Mouse (Mus musculus) intestine, postnatal 0 days (tissue): ENCODE results near the gene Rap1gap. TPM values are rescaled to one million over a fixed set of nuclear protein-coding genes. Genes with fewer than 3 reads are reported as not detected.
A peak's percentile ranks its signal among the peaks of the same experiment; 100 is the strongest.

Experiments used
- ATAC-seq: fragments of 200-750 bp; cut with Nextera tagmentation; 2 replicates; pipeline ENCODE4 v1.8.0; 2017; ENCODE audit warnings: mild to moderate bottlenecking, moderate TSS enrichment, moderate library complexity
- H3K27ac ChIP-seq: fragments of 300-500 bp; sonication (generic); 2 replicates; pipeline ENCODE4 v1.5.1; 2014; ENCODE audit warnings: mild to moderate bottlenecking, low read depth, low read length, moderate library complexity
- H3K27me3 ChIP-seq: fragments of 300-500 bp; sonication (generic); replicated peaks from 2 replicates; pipeline ENCODE4 v1.6.1; 2014; ENCODE audit warnings: low read length, mixed read lengths; ENCODE audit not compliant: control insufficient read depth, insufficient read depth
- H3K36me3 ChIP-seq: fragments of 300-500 bp; sonication (generic); 2 replicates; pipeline ENCODE4 v1.6.1; 2014; ENCODE audit warnings: mild to moderate bottlenecking, moderate library complexity; ENCODE audit not compliant: control insufficient read depth, insufficient read depth
- H3K4me1 ChIP-seq: fragments of 300-500 bp; sonication (generic); replicated peaks from 2 replicates; pipeline ENCODE4 v1.6.1; 2014; ENCODE audit warnings: antibody characterized with exemption, low read length, mixed read lengths; ENCODE audit not compliant: control insufficient read depth, insufficient read depth
- H3K4me2 ChIP-seq: fragments of 300-500 bp; sonication (generic); replicated peaks from 2 replicates; pipeline ENCODE4 v1.6.1; 2014; ENCODE audit warnings: low read depth, mild to moderate bottlenecking, moderate library complexity
- H3K4me3 ChIP-seq: fragments of 300-500 bp; sonication (generic); 2 replicates; pipeline ENCODE4 v1.5.1; 2014; ENCODE audit warnings: low read depth, low read length
- H3K9ac ChIP-seq: fragments of 300-500 bp; sonication (generic); 2 replicates; pipeline ENCODE4 v1.6.1; 2014; ENCODE audit warnings: mild to moderate bottlenecking, low read depth, low read length
- H3K9me3 ChIP-seq: fragments of 300-500 bp; sonication (generic); 2 replicates; pipeline ENCODE4 v1.6.1; 2016; ENCODE audit warnings: mixed run types; ENCODE audit not compliant: control insufficient read depth
- CTCF ChIP-seq: sonication (generic); IDR thresholded peaks from 2 replicates; pipeline ENCODE4 v1.5.1; 2016; ENCODE audit warnings: low read depth, mild to moderate bottlenecking, control low read depth, antibody characterized with exemption, moderate library complexity
- WGBS: fragments of 180-500 bp; shearing (Covaris S2); extraction: QIAGEN DNeasy Blood & Tissue Kit; methylation state at CpG from one replicate; pipeline ENCODE4 v1.1.7; 2014; 5-methylcytosine and 5-hydroxymethylcytosine counted together
- polyA plus RNA-seq: library from polyadenylated mRNA; unstranded; fragments of >200 nt; fragmentation: Nextera tagmentation; extraction: Ambion mirVana; gene quantifications from 2 replicates; pipeline ENCODE4 v1.2.1, GENCODE M21; 2015

Gene Rap1gap
- polyA plus RNA-seq, 1 experiment from 2014 or later, result 9.1 TPM

DNA sequence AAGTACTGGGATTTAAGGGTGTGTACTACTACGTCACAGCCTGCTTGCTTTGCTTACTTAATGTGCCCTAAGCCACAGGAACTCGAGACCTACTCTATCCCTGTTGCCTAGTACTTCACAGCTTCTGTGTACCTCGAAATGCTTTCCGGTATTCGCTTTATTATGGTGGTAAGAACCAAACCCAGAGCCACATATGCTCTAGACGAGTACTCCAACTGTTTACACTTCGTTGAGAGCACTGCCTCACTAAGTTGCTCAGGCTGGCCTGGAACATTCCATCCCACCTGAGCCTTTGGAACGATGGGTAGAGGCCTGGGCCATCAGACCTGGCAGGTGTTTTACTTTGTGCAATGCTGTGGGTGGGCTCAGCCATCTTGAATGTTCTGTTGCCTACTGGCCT lies 30.8 kb downstream of the Rap1gap start:
- H3K27me3 ChIP-seq, result no peaks in the 10 kb centered on the region
- H3K9ac ChIP-seq, result no peak overlapping the region
- no peaks in the 10 kb centered on the region for H3K9me3 ChIP-seq
- H3K36me3 ChIP-seq, result no peaks in the 10 kb centered on the region
- 59% methylated on average over 8 of the region's 8 CpGs for WGBS
- no peak overlapping the region for H3K27ac ChIP-seq
- ATAC-seq, result no peak
- no peak for TF ChIP-seq CTCF
- H3K4me1 ChIP-seq, result peaks cover 9% of the 10 kb centered on the region; the same call in 1 of the 2 replicates
- no peak overlapping the region for H3K4me2 ChIP-seq
- H3K4me3 ChIP-seq, result no peak overlapping the region

- H3K27me3 ChIP-seq, result no peaks in the 10 kb centered on the region
- no peak overlapping the region for H3K27ac ChIP-seq
- peaks cover 9% of the 10 kb centered on the region; the same call in 1 of the 2 replicates for H3K4me1 ChIP-seq
- no peak overlapping the region for H3K9ac ChIP-seq
- no peak overlapping the region for H3K4me2 ChIP-seq
- WGBS, result 16% methylated on average over 4 of the region's 4 CpGs
- no peak overlapping the region for H3K4me3 ChIP-seq
- no peaks in the 10 kb centered on the region for H3K9me3 ChIP-seq
- no peaks in the 10 kb centered on the region for H3K36me3 ChIP-seq
- TF ChIP-seq CTCF, result no peak
- ATAC-seq, result no peak
Measured at GRCm38 (mm10) chr4:137695900-137696299, 31.4 kb downstream of the Rap1gap start.

GRCm38 (mm10) chr4:137697156-137697885 lies 32.8 kb downstream of the Rap1gap start:
- no peak overlapping the region for H3K27ac ChIP-seq
- 76% methylated on average over 13 of the region's 13 CpGs for WGBS
- H3K4me3 ChIP-seq, result no peak overlapping the region
- H3K27me3 ChIP-seq, result no peaks in the 10 kb centered on the region
- H3K36me3 ChIP-seq, result no peaks in the 10 kb centered on the region
- TF ChIP-seq CTCF, result no peak
- no peak for ATAC-seq
- no peak overlapping the region for H3K9ac ChIP-seq
- H3K4me1 ChIP-seq, result peaks cover 9% of the 10 kb centered on the region; the same call in 1 of the 2 replicates
- no peaks in the 10 kb centered on the region for H3K9me3 ChIP-seq
- no peak overlapping the region for H3K4me2 ChIP-seq

DNA sequence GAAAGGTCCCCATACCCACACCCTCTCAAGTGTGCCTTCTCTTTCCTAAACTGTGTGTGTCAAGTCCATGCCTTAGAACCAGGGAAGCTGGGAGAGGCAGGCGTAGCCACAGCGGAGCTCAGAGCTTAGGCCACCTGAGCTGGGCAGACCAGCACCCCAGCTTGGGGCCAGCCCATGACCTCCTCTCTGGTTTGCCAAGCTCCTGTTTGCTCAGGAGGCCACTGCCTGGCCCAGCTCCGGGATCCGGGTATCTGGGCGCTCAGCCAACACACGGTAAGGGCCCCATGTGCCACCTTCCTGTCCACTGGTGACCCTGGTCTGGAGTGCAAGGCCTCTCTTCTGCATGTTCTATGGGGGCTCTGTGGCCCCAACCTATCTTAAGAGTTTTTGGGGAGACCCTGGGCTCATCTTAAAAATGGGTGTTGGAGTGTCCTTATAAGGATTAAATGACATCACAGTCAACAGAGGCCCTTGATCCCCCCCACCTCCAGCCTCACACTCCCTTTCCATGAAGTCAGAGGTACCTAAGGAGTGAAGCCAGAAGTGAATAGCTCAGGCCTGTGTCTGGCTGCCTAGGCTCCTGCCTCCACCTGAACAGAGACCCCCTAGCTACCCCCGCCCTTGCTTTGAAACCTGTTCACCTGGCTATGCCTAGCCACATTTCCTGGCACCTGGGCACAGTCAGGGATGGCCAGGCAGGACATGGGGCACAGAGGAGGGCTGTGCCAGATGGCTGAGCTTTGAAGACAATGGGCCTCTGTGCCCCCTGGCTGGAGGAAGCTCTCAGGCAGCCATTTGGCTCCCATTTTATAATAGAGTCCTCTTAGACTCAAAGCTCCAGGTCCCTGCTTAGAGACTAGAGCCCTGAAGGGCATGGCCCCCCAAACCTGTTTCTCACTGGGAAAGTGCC lies 33.8 kb downstream of the Rap1gap start:
- H3K36me3 ChIP-seq, result no peaks in the 10 kb centered on the region
- H3K4me1 ChIP-seq, result peaks cover 9% of the 10 kb centered on the region; the same call in 1 of the 2 replicates
- no peak overlapping the region for H3K4me3 ChIP-seq
- H3K27ac ChIP-seq, result peak overlapping the region; percentile 21; the same call in 1 of the 2 replicates
- WGBS, result 33% methylated on average over 7 of the region's 7 CpGs
- H3K9ac ChIP-seq, result no peak overlapping the region
- H3K9me3 ChIP-seq, result no peaks in the 10 kb centered on the region
- no peak for TF ChIP-seq CTCF
- H3K27me3 ChIP-seq, result no peaks in the 10 kb centered on the region
- peak; percentile 74 for ATAC-seq
- H3K4me2 ChIP-seq, result no peak overlapping the region

- Histone ChIP-seq H3K9me3 (no peaks in the 10 kb centered on the region), H3K27me3 (no peaks in the 10 kb centered on the region), H3K9ac (no peak overlapping the region), H3K27ac (no peak overlapping the region), H3K4me1 (peaks cover 9% of the 10 kb centered on the region; the same call in 1 of the 2 replicates), H3K36me3 (no peaks in the 10 kb centered on the region), H3K4me3 (no peak overlapping the region), H3K4me2 (no peak overlapping the region)
- no peak for TF ChIP-seq CTCF
- ATAC-seq, result no peak
- WGBS, result 54% methylated on average over 21 of the region's 21 CpGs
Measured at GRCm38 (mm10) chr4:137699264-137700211, 35.0 kb downstream of the Rap1gap start.
